Mouse (Mus musculus) small intestine, adult 10 weeks (tissue): ENCODE data around the gene Olfr1225. TPM values are rescaled to one million over a fixed set of nuclear protein-coding genes. Genes with fewer than 3 reads are reported as not detected.

ENCODE experiments used
- polyA plus RNA-seq: library from polyadenylated mRNA; stranded (reverse); fragments of 350-450 nt; fragmentation: Illumina TruSeq; extraction: RNeasy Lipid Tissue Mini Kit (QIAGEN cat#74804); gene quantifications from one replicate; pipeline ENCODE4 v1.2.3, GENCODE M21; 2014; ENCODE audit warnings: low replicate concordance

Olfr1225 gene
- not detected for polyA plus RNA-seq

DNA sequence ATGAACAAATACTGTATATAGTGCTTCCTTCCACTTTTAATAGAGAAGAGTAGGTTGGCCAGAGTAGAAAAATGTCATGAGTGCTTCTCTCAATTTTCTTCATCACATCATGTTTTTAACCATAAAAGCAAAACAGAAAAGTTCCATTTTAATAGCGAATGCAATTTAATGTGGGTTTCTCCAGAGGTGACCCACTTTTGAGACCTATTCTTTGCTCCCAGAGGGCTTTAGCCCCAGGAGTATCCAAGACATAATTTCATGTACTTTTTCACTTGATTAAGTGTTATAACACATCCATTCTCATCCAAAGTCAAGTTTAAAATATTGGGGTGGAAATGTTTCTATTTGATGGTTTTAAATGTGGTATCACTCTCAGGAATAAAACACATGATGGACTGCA, at the start of gene Olfr1225:
Gene Olfr1225 (minus strand): TSS at position 101 of the 400 bp plus-strand sequence.

DNA sequence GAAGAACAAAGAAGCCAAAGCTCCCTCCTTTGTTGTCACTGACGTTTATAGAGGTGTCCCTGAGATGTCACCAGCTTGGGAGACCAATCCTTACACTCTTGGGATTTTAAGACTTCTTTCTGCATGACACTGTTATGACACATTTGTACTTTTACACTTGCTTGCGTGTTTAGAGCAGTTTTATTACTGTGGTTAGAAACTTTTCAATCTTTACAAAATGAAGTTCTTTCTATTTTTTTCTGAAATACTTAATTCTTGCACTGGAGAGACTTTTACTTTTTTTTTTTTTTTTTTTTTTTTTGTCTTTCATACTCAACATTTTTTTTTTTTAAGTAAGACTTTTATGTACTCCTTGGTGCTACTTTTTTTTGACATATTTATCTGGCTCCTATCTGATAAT, 25.5 kb upstream of the Olfr1225 start, which contains the start of gene Olfr1226:
Gene Olfr1226 (minus strand): TSS at position 101 of the 400 bp plus-strand sequence.

DNA sequence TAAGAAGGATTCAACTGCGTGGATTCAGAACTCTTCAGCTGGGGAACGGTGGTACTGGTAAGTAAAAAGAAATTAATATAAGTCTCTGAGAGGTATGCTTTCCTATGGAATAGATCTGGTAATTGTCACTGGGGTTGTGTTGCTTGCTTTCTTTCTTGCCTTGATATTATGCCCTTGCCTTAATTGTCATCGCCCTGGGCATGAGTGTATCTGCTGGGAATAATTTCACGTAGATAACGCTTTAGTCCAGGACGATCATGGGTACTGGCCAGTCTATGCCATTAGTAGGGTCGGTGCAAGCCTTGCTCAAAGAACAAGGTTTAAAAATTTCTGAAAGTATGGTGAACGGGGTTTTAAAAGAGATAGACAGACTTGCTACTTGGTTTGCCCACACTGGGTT, 10.5 kb downstream of the Olfr1225 start, which contains the start of gene Olfr1224-ps1:
Gene Olfr1224-ps1 (minus strand): TSS at position 101 of the 400 bp plus-strand sequence.

DNA sequence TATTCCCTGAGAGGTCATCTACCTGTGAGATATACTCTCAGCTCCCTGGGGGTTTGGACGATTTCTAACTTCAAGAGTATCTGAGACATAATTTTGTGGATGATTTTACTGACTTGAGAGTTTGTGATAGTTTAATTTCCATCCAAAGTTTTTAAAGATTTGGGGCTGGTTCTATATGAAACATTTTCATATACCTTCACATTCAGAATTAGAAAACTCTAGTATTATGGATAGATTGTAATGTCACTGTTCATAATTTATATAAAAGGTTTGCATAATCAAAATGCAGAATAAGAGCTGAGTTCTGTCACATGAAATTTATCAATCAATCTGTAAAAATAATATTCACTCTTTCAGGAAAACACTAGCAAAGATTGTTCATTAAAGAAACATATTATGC, 23.0 kb downstream of the Olfr1225 start, which contains the start of gene Olfr1223:
Gene Olfr1223 (minus strand): TSS at position 101 of the 400 bp plus-strand sequence.

DNA sequence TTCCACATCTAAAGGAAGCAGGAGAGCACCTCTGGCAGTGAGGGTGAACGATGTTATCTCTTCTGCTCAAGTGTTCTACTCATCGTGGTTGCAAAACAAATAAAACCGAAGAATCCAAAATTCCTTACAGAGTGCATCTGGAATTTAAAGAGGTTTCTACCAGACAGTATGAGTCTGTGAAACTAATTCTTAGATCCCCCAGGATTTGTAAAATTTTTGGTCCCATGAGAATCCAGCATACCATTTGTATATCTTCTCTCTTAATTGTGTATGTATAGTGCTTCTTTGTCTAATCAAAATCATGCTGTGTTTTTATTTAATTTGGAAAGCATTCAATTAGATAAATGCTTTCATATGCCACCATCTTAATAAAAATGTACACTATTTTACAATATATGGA, 41.5 kb downstream of the Olfr1225 start, which contains the start of gene Olfr1222:
Gene Olfr1222 (minus strand): TSS at position 101 of the 400 bp plus-strand sequence.

Other genes starting within 250 kb of the Olfr1225 start
- gene Olfr1211, start 236.6 kb downstream of the Olfr1225 start, polyA plus RNA-seq: not detected
- gene Olfr1212, start 220.7 kb downstream of the Olfr1225 start, polyA plus RNA-seq: not detected
- not detected for gene Gm13762, start 194.4 kb downstream of the Olfr1225 start, polyA plus RNA-seq
- not detected for gene Olfr1214, start 182.0 kb downstream of the Olfr1225 start, polyA plus RNA-seq
- not detected for gene Olfr1215, start 167.7 kb downstream of the Olfr1225 start, polyA plus RNA-seq
- gene Olfr1216, start 156.3 kb downstream of the Olfr1225 start, polyA plus RNA-seq: not detected
- gene Olfr1217, start 142.6 kb downstream of the Olfr1225 start, polyA plus RNA-seq: not detected
- gene Olfr1218, start 113.5 kb downstream of the Olfr1225 start, polyA plus RNA-seq: not detected
- gene Olfr1219, start 91.2 kb downstream of the Olfr1225 start, polyA plus RNA-seq: not detected
- not detected for gene Olfr1220, start 67.8 kb downstream of the Olfr1225 start, polyA plus RNA-seq
- gene Olfr1221, start 57.4 kb downstream of the Olfr1225 start, polyA plus RNA-seq: not detected
- gene Olfr1222, start 41.6 kb downstream of the Olfr1225 start, polyA plus RNA-seq: not detected
- not detected for gene Olfr1223, start 23.1 kb downstream of the Olfr1225 start, polyA plus RNA-seq
- gene Olfr1224-ps1, start 10.6 kb downstream of the Olfr1225 start, polyA plus RNA-seq: not detected
- not detected for gene Olfr1226, start 25.4 kb upstream of the Olfr1225 start, polyA plus RNA-seq
- gene Olfr1228, start 79.4 kb upstream of the Olfr1225 start, polyA plus RNA-seq: not detected
- not detected for gene Olfr1229, start 113.3 kb upstream of the Olfr1225 start, polyA plus RNA-seq
- not detected for gene Olfr1230, start 122.6 kb upstream of the Olfr1225 start, polyA plus RNA-seq
- not detected for gene Olfr1231, start 132.4 kb upstream of the Olfr1225 start, polyA plus RNA-seq
- gene Olfr1232, start 155.0 kb upstream of the Olfr1225 start, polyA plus RNA-seq: not detected
- not detected for gene Olfr1233, start 167.7 kb upstream of the Olfr1225 start, polyA plus RNA-seq
- gene Olfr1234, start 190.2 kb upstream of the Olfr1225 start, polyA plus RNA-seq: not detected
- gene Olfr1238, start 235.0 kb upstream of the Olfr1225 start, polyA plus RNA-seq: not detected
- not detected for gene Olfr1239, start 245.7 kb upstream of the Olfr1225 start, polyA plus RNA-seq